Mouse (Mus musculus) heart, embryonic 14.5 days (tissue): ENCODE data around the gene Slc9a3r2. TPM values are rescaled to one million over a fixed set of nuclear protein-coding genes. Genes with fewer than 3 reads are reported as not detected.
A peak's percentile ranks its signal among the peaks of the same experiment; 100 is the strongest.

Source experiments
- ATAC-seq: fragments of 200-750 bp; cut with Nextera tagmentation; 2 replicates; pipeline ENCODE4 v1.8.0; 2017; ENCODE audit warnings: low read depth, moderate TSS enrichment; ENCODE audit not compliant: insufficient number of reproducible peaks, insufficient read depth, low FRiP score
- H3K27ac ChIP-seq, 2 experiments: fragments of 200-500 bp in 1 of 2; fragments of 300-500 bp in 1 of 2; sonication (generic) in 1 of 2; replicated peaks in 1 of 2; 2 replicates each; pipeline ENCODE4 v1.5.1; 2012 to 2014; ENCODE audit warnings: low read depth in 2 of 2, low read length in 2 of 2, control low read depth in 1 of 2, mild to moderate bottlenecking in 1 of 2, mixed read lengths in 1 of 2; ENCODE audit not compliant: control insufficient read depth in 1 of 2, insufficient read depth in 1 of 2
- H3K27me3 ChIP-seq: fragments of 300-500 bp; sonication (generic); 2 replicates; pipeline ENCODE4 v1.6.1; 2014; ENCODE audit warnings: mild to moderate bottlenecking, low read length, control low read depth; ENCODE audit not compliant: control insufficient read depth, insufficient read depth
- H3K36me3 ChIP-seq: fragments of 300-500 bp; sonication (generic); 2 replicates; pipeline ENCODE4 v1.6.1; 2014; ENCODE audit warnings: mild to moderate bottlenecking, control low read depth, low read length, mixed read lengths; ENCODE audit not compliant: control insufficient read depth, insufficient read depth
- H3K4me1 ChIP-seq, 2 experiments: fragments of 200-500 bp in 1 of 2; fragments of 300-500 bp in 1 of 2; sonication (generic) in 1 of 2; 2 replicates each; pipeline ENCODE4 v1.6.1; 2012 to 2014; ENCODE audit warnings: low read length in 2 of 2, control low read depth in 1 of 2, mixed read lengths in 1 of 2; ENCODE audit not compliant: control insufficient read depth in 2 of 2, insufficient read depth in 2 of 2
- H3K4me2 ChIP-seq: fragments of 300-500 bp; sonication (generic); 2 replicates; pipeline ENCODE4 v1.6.1; 2014; ENCODE audit warnings: mild to moderate bottlenecking, low read length
- H3K4me3 ChIP-seq, 2 experiments: fragments of 200-500 bp in 1 of 2; fragments of 300-500 bp in 1 of 2; sonication (generic) in 1 of 2; 2 replicates each; pipeline ENCODE4 v1.5.1; 2012 to 2014; ENCODE audit warnings: low read length in 2 of 2, mild to moderate bottlenecking in 2 of 2, control low read depth in 1 of 2, low read depth in 1 of 2, moderate library complexity in 1 of 2; ENCODE audit not compliant: control insufficient read depth in 1 of 2, insufficient read depth in 1 of 2
- H3K9ac ChIP-seq: fragments of 300-500 bp; sonication (generic); 2 replicates; pipeline ENCODE4 v1.6.1; 2014; ENCODE audit warnings: mild to moderate bottlenecking, low read length
- H3K9me3 ChIP-seq: fragments of 300-500 bp; sonication (generic); 2 replicates; pipeline ENCODE4 v1.6.1; 2016; ENCODE audit warnings: low read length, control low read depth; ENCODE audit not compliant: control insufficient read depth
- WGBS: fragments of 180-500 bp; shearing (Covaris S2); extraction: QIAGEN DNeasy Blood & Tissue Kit; methylation state at CpG from one replicate; pipeline ENCODE4 v1.1.7; 2014; 5-methylcytosine and 5-hydroxymethylcytosine counted together
- polyA plus RNA-seq: library from polyadenylated mRNA; unstranded; fragments of >200 nt; fragmentation: Nextera tagmentation; extraction: Ambion mirVana; gene quantifications from 2 replicates; pipeline ENCODE4 v1.2.1, GENCODE M21; 2014

The Slc9a3r2 gene
- polyA plus RNA-seq, 1 experiment from 2014 or later, result 60.9 TPM

DNA sequence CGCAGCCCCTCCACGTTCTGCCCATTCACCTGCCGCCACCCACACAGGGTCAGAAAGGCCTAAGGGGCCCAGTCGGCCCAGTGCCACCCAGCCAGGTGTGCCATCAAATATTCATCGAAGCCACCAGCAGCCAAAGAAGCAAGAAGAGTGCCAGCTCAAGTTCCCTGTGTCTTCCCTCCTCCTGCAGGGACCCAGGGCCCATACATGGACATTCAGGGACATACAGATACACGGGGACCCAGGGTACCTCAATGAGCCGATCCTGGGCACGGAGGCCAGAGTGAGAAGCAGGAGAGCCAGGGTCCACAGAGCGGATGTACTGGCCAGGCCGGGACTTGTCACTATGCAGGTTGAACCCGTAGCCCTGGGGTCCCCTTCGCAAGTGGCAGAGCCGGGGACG lies 8.2 kb downstream of the Slc9a3r2 start:
- no peak overlapping the region for H3K4me2 ChIP-seq
- ATAC-seq, result no peak
- no peaks in the 10 kb centered on the region for H3K9me3 ChIP-seq
- H3K36me3 ChIP-seq, result peaks cover 31% of the 10 kb centered on the region
- peaks cover 27 to 30% of the 10 kb centered on the region in 2 experiments for H3K4me1 ChIP-seq
- no peaks in the 10 kb centered on the region; the same call in 1 of the 2 replicates for H3K27me3 ChIP-seq
- H3K4me3 ChIP-seq, result no peak overlapping the region
- H3K9ac ChIP-seq, result no peak overlapping the region
- WGBS, result 88% methylated on average over 14 of the region's 14 CpGs
- H3K27ac ChIP-seq, result no peak overlapping the region

DNA sequence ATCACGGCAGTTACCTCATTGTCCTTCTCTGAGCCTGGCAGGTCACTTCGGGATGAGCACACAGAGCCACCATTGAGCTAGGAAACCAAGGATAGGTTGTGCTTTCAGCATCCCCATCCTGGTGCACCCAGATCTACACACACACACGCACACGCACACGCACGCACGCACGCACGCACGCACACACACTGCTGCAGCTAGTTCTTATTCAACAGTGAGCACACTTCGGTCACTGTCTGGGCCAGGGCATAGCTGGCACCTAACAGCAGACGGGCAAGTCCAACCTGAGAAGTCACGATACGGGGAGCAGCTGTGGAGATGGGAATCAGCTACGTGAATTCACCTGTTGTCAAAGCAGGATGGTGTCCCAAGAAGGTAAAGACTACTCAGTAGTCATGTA lies 9.5 kb downstream of the Slc9a3r2 start:
- Histone ChIP-seq H3K27me3 (no peaks in the 10 kb centered on the region; the same call in 1 of the 2 replicates), H3K9me3 (no peaks in the 10 kb centered on the region), H3K4me2 (no peak overlapping the region), H3K9ac (no peak overlapping the region), H3K27ac (0 out of 4 replicates have a peak overlapping the region, but pooled peaks of 1 of the 2 experiments have one; percentile 72), H3K36me3 (peaks cover 31% of the 10 kb centered on the region), H3K4me3 (no peak overlapping the region), H3K4me1 (peaks cover 27 to 32% of the 10 kb centered on the region in 2 experiments)
- 93% methylated on average over 15 of the region's 15 CpGs for WGBS
- ATAC-seq, result no peak

DNA sequence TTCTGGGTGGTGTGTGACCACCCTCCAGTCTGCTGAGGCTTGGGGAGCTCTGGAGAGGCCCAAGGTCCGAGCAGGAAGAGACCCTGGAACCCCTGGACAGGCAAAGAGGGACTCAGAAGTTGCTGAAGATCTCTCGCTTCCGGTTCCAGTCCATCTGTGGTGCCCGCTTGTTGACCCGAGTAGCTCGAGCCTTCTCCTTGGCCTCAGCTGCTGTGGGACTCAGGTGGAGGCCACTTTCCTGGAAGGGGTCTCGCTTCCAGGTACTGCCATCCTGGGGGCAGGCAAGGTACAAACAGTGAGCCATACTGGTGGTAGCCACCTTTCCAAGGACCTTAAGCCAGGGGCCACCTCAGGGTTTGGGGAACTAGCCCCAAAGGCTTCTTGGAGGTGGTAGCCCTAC lies 10.0 kb downstream of the Slc9a3r2 start:
- 91% methylated on average over 7 of the region's 7 CpGs for WGBS
- H3K4me1 ChIP-seq, result peaks cover 23 to 27% of the 10 kb centered on the region in 2 experiments
- no peaks in the 10 kb centered on the region for H3K9me3 ChIP-seq
- H3K4me2 ChIP-seq, result no peak overlapping the region
- no peak overlapping the region for H3K9ac ChIP-seq
- no peak overlapping the region for H3K4me3 ChIP-seq
- no peaks in the 10 kb centered on the region; the same call in 1 of the 2 replicates for H3K27me3 ChIP-seq
- peaks cover 31% of the 10 kb centered on the region for H3K36me3 ChIP-seq
- ATAC-seq, result no peak
- H3K27ac ChIP-seq, result peak overlapping the region in 1 of 2 experiments; percentile 72; a peak in 2 of 4 replicates

DNA sequence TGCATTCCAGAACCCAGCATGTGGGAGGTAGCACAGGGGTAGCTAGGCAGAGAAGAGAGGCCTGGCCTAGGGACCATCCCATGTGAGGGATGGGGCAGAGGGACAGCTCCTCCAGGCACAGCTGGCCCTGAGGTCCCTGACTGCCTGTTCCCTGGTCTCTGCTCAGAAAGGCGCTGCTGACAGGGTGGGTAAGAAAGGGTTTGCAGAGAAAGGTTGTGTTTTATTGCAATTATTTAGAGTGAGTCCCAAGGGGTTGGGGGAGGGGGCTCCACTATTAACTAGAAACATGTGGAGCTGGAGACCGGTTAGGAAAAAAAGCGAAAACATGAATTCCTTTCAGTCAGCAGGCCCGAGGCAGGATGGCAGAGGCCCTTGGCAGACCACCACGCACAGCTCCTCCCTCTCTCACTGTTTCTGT lies 10.5 kb downstream of the Slc9a3r2 start:
- Histone ChIP-seq H3K4me2 (no peak overlapping the region), H3K36me3 (peaks cover 31% of the 10 kb centered on the region), H3K4me3 (no peak overlapping the region), H3K27me3 (no peaks in the 10 kb centered on the region; the same call in 1 of the 2 replicates), H3K4me1 (peaks cover 19 to 22% of the 10 kb centered on the region in 2 experiments), H3K27ac (peak overlapping the region; percentile 56 to 72), H3K9ac (no peak overlapping the region), H3K9me3 (no peaks in the 10 kb centered on the region)
- ATAC-seq, result no peak
- 70% methylated on average over 5 of the region's 5 CpGs for WGBS

DNA sequence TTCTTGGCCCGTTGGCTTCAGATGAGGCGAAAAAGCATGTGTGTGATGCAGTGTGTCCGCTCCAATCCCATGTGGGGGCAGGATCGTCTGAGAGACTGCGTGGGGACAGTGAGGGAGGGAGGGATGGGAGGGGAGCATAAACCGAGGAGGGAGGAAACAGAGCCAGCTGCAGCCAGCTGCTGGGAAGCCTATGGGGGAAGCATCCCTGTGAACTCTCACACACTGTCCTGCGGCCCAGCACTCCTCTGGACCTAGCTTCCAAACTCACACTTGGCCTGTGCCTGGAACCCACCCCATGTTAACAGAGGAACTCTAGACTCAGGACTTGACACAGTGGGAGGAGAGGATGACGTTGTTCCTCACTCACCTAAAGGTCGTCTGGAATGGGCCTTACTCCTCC lies 11.3 kb downstream of the Slc9a3r2 start:
- Histone ChIP-seq H3K4me3 (no peak overlapping the region), H3K27me3 (peaks cover 3% of the 10 kb centered on the region; the same call in 1 of the 2 replicates), H3K9me3 (no peaks in the 10 kb centered on the region), H3K4me1 (peaks cover 12 to 15% of the 10 kb centered on the region in 2 experiments), H3K4me2 (no peak overlapping the region), H3K9ac (no peak overlapping the region), H3K36me3 (peaks cover 31% of the 10 kb centered on the region), H3K27ac (peak overlapping the region; percentile 56 to 72)
- 66% methylated on average over 9 of the region's 9 CpGs for WGBS
- no peak; the same call in 1 of the 2 replicates for ATAC-seq

DNA sequence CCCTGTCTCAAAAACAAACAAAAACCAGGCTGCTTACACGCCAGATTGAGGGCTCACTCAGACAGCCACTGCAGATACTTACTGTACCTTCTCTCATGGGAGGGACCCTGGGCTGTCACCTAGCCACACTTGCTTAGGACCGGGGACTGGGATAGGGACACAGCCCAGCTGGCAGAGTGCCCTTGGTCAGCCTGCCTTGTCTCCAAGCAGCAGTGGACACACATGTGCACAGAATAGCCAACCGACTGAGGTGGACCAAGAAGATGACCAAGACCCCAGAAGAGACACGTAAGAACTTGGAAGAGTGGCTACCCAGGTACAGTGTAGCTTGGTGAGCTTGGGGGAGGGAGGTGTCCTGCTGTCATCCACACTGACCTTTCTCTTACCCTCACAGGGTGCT lies 11.9 kb downstream of the Slc9a3r2 start:
- H3K4me2 ChIP-seq, result no peak overlapping the region
- WGBS, result 81% methylated on average over 4 of the region's 4 CpGs
- H3K27me3 ChIP-seq, result peaks cover 3% of the 10 kb centered on the region; the same call in 1 of the 2 replicates
- no peak overlapping the region for H3K9ac ChIP-seq
- no peak for ATAC-seq
- H3K27ac ChIP-seq, result peak overlapping the region in 1 of 2 experiments; percentile 8; a peak in 1 of 4 replicates
- H3K4me1 ChIP-seq, result peaks cover 12 to 17% of the 10 kb centered on the region in 2 experiments
- no peak overlapping the region for H3K4me3 ChIP-seq
- H3K9me3 ChIP-seq, result no peaks in the 10 kb centered on the region
- peaks cover 31% of the 10 kb centered on the region for H3K36me3 ChIP-seq

DNA sequence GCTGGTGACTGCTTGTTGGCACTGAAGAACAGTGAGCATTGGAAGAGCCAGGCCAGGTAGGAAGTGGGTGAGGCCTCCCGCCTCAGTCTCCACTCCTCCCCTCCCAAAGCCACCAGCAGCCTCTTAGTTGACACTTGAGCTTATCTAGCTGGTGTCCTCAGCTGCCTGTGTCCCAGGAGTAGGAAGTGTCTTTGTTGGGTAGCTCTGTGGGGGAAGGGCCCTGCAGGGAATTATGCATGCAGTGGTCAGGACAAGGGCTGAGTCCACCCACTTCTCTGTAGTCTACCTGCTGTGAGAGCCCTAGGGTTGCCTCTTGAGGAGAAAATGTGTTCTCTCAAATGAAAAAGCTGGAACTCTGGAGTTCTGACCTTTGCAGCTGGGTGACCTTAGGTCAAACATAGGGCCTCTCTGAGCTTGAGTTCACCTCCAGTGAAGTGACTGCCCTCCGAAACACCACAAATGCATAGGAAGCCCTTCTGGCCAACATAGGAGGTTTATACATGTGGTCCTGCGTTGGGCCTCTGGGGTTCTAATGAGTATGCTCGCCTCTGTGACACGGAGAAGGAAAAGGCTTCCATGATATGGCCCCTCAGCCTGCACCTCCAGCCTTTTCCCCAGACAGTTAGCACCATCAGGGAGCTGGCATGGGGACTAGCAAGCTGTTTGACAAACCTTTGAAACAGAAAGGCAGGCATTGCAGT lies 13.2 kb downstream of the Slc9a3r2 start:
- Histone ChIP-seq H3K36me3 (peaks cover 26% of the 10 kb centered on the region), H3K4me1 (peaks cover 14 to 23% of the 10 kb centered on the region in 2 experiments), H3K9ac (no peak overlapping the region), H3K27me3 (peaks cover 3% of the 10 kb centered on the region; the same call in 1 of the 2 replicates), H3K9me3 (no peaks in the 10 kb centered on the region), H3K27ac (no peak overlapping the region), H3K4me3 (no peak overlapping the region), H3K4me2 (no peak overlapping the region)
- ATAC-seq, result no peak
- WGBS, result 56% methylated on average over 5 of the region's 5 CpGs
